Mouse (Mus musculus) small intestine, adult 2 months (tissue): ENCODE results near the gene 5530401A14Rik.

ENCODE experiments used
- CTCF ChIP-seq: fragments of 200-500 bp; IDR thresholded peaks from 2 replicates; pipeline ENCODE4 v1.5.1; 2012; ENCODE audit warnings: low read depth, mild to moderate bottlenecking, control low read depth, inconsistent platforms, low read length, moderate library complexity, mixed read lengths; ENCODE audit not compliant: insufficient replicate concordance, insufficient read length; ENCODE audit errors: extremely low read depth
- POLR2A ChIP-seq: fragments of 200-500 bp; IDR thresholded peaks from 2 replicates; pipeline ENCODE4 v1.6.1; 2012; ENCODE audit warnings: low read depth, mild to moderate bottlenecking, control low read depth, inconsistent platforms, low read length, moderate library complexity

DNA sequence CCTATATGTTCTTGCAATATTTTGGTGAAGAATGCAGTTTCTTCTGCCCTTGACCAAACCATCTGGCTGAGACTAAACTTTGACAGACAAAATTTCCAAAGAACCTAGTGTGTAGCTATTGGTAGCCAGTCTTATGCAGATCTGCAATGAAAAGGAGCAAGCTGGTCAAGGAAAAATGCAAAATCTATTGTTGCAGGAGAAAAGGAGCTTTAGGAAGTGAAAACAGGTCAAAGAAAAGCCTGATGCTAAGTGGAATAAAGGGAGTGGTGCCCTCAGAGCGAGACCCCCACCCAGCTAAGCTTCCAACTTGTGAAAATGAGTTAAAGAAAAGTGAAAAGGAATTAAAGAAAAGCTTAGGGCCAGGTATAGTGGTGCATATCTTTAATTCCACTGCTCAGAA is 28.1 kb upstream of the 5530401A14Rik start:
- no peak for TF ChIP-seq CTCF
- TF ChIP-seq POLR2A: no peak
